Mouse (Mus musculus): ENCODE measurements around the gene Epb41l1. TPM values are rescaled to one million over a fixed set of nuclear protein-coding genes. Genes with fewer than 3 reads are reported as not detected.

The Epb41l1 gene
- polyA plus RNA-seq, 1 experiment from 2014 or later = 3.1 TPM

GRCm38 (mm10) chr2:156494875-156495274 lies 74.2 kb downstream of the Epb41l1 start:
- 93% methylated on average over 12 of the region's 12 CpGs for WGBS
- no peak overlapping the region for H3K9ac ChIP-seq (ENCODE audit: low read length)
- DNase-seq (ENCODE audit: low spot score, missing footprints) (no peak), ATAC-seq (ENCODE audit: low FRiP score) (no peak)
- H3K4me3 ChIP-seq (ENCODE audit: low read depth, low read length) = no peak overlapping the region
- H3K4me2 ChIP-seq = no peak overlapping the region
- H3K36me3 ChIP-seq (ENCODE audit: control insufficient read depth, insufficient read depth, low read length) = no peaks in the 10 kb centered on the region
- H3K4me1 ChIP-seq (ENCODE audit: control insufficient read depth, insufficient read depth, low read length) = peaks cover 17% of the 10 kb centered on the region
- no peaks in the 10 kb centered on the region for H3K27me3 ChIP-seq (ENCODE audit: control insufficient read depth, insufficient read depth, low read length)
- no peak overlapping the region for H3K27ac ChIP-seq (ENCODE audit: low read depth, low read length)
- no peaks in the 10 kb centered on the region for H3K9me3 ChIP-seq (ENCODE audit: control insufficient read depth, low read length)

DNA sequence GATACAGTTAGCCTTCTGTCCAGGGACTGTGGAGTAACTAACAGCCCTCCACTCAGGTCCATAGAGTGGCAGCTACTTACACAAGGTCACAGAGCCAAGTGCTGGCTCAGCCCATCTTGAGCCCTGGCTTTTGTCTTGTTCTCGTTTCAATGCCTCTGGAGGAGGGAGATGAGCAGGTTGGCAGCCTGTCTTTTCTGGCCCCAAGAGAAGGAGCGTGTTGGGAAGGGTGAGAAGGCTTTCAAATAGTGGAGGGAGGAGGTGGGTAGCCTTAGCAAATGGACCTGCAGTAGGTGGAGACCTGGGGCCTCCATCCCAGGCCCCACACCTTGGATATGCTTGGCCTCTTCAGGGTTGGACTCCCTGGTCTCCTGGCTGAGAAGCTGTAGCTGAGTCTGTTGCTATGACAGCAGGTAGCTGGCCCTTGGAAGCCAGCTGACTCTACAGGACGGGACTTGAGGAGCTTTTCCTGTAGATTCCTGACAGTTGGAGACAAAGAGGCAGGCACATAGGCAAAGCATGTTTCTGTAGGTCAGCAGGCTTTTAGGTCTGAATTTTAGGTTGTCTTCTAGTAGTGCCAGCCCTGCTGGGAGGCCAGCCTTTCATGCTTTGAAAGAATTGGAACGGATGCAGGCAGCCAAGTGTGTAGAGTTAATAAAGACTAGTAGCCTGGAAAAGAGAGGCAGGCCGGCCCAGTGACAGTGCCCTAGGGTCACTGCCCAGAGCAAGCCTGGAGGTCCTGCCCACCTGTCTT lies 76.3 kb downstream of the Epb41l1 start:
- Histone ChIP-seq H3K4me1 (ENCODE audit: control insufficient read depth, insufficient read depth, low read length) (peaks cover 17% of the 10 kb centered on the region), H3K4me3 (ENCODE audit: low read depth, low read length) (no peak overlapping the region), H3K27me3 (ENCODE audit: control insufficient read depth, insufficient read depth, low read length) (no peaks in the 10 kb centered on the region), H3K36me3 (ENCODE audit: control insufficient read depth, insufficient read depth, low read length) (no peaks in the 10 kb centered on the region), H3K4me2 (no peak overlapping the region), H3K9me3 (ENCODE audit: control insufficient read depth, low read length) (no peaks in the 10 kb centered on the region), H3K9ac (ENCODE audit: low read length) (no peak overlapping the region), H3K27ac (ENCODE audit: low read depth, low read length) (no peak overlapping the region)
- 33% methylated on average over 5 of the region's 5 CpGs for WGBS
- ATAC-seq (ENCODE audit: low FRiP score) (no peak), DNase-seq (ENCODE audit: low spot score, missing footprints) (no peak)

DNA sequence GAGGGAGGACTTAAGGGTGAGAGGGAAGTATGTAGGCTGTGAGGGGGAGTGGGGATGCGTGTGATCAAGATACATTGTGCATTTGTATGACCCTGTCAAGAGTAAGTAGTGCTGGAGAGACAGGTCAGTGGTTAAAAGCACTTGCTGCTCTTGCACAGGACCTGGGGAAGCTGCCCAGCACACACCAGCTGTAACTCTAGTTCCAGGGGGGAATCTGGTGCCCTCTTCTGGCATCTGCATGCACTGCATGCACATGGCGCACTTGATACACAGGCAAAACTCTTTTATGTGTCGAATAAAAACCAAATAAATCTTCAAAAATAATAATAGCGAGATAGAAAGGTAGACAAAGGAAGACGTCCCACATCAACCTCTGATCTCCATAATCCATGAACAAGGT lies 77.2 kb downstream of the Epb41l1 start:
- H3K4me2 ChIP-seq = no peak overlapping the region

DNA sequence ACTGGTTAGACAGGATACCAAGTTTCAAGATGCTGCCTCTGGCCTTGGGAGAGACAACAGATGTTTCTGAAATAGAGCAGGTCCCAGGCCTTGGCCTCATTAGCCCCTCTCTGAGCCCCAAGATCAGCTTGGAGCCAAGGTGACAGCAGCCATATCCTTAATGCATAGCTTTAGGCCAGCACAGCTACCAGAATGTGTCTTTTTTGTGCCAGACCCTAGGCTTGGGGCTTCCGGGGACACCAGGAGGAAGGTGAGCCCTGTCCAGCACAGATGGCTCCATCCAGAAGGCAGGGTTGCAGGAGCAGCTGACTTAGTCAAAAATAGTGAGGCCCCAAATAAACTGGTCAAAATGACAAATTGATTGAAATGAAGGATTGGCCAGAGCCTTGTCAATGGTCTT lies 80.3 kb downstream of the Epb41l1 start:
- Histone ChIP-seq H3K4me3 (ENCODE audit: low read depth, low read length) (no peak overlapping the region), H3K9me3 (ENCODE audit: control insufficient read depth, low read length) (no peaks in the 10 kb centered on the region), H3K27ac (ENCODE audit: low read depth, low read length) (no peak overlapping the region), H3K36me3 (ENCODE audit: control insufficient read depth, insufficient read depth, low read length) (no peaks in the 10 kb centered on the region), H3K4me2 (no peak overlapping the region), H3K27me3 (ENCODE audit: control insufficient read depth, insufficient read depth, low read length) (no peaks in the 10 kb centered on the region), H3K9ac (ENCODE audit: low read length) (no peak overlapping the region), H3K4me1 (ENCODE audit: control insufficient read depth, insufficient read depth, low read length) (no peaks in the 10 kb centered on the region)
- WGBS = 89% methylated on average over 1 of the region's 1 CpGs
- DNase-seq (ENCODE audit: low spot score, missing footprints) = no peak
- no peak for ATAC-seq (ENCODE audit: low FRiP score)

More for the DNA sequence above, 77.2 kb downstream of the Epb41l1 start:
- Histone ChIP-seq H3K27me3 (ENCODE audit: control insufficient read depth, insufficient read depth, low read length) (no peaks in the 10 kb centered on the region), H3K36me3 (ENCODE audit: control insufficient read depth, insufficient read depth, low read length) (no peaks in the 10 kb centered on the region), H3K4me1 (ENCODE audit: control insufficient read depth, insufficient read depth, low read length) (peaks cover 12% of the 10 kb centered on the region), H3K9me3 (ENCODE audit: control insufficient read depth, low read length) (no peaks in the 10 kb centered on the region), H3K27ac (ENCODE audit: low read depth, low read length) (no peak overlapping the region), H3K9ac (ENCODE audit: low read length) (no peak overlapping the region), H3K4me3 (ENCODE audit: low read depth, low read length) (no peak overlapping the region)
- 42% methylated on average over 5 of the region's 5 CpGs for WGBS
- ATAC-seq (ENCODE audit: low FRiP score) (0 out of 2 replicates have a peak, but pooled peaks have one; percentile 30), DNase-seq (ENCODE audit: low spot score, missing footprints) (peak; percentile 95)

GRCm38 (mm10) chr2:156505533-156505932 lies 84.8 kb downstream of the Epb41l1 start:
- H3K27me3 ChIP-seq (ENCODE audit: control insufficient read depth, insufficient read depth, low read length) = no peaks in the 10 kb centered on the region
- no peak overlapping the region for H3K4me2 ChIP-seq
- no peaks in the 10 kb centered on the region for H3K9me3 ChIP-seq (ENCODE audit: control insufficient read depth, low read length)
- DNase-seq (ENCODE audit: low spot score, missing footprints) (no peak), ATAC-seq (ENCODE audit: low FRiP score) (no peak)
- H3K4me3 ChIP-seq (ENCODE audit: low read depth, low read length) = no peak overlapping the region
- H3K27ac ChIP-seq (ENCODE audit: low read depth, low read length) = no peak overlapping the region
- WGBS = 91% methylated on average over 13 of the region's 13 CpGs
- H3K36me3 ChIP-seq (ENCODE audit: control insufficient read depth, insufficient read depth, low read length) = no peaks in the 10 kb centered on the region
- no peak overlapping the region for H3K9ac ChIP-seq (ENCODE audit: low read length)
- H3K4me1 ChIP-seq (ENCODE audit: control insufficient read depth, insufficient read depth, low read length) = no peaks in the 10 kb centered on the region

GRCm38 (mm10) chr2:156512028-156512427 lies 91.3 kb downstream of the Epb41l1 start:
- Histone ChIP-seq H3K9me3 (ENCODE audit: control insufficient read depth, low read length) (no peaks in the 10 kb centered on the region), H3K4me2 (no peak overlapping the region), H3K4me1 (ENCODE audit: control insufficient read depth, insufficient read depth, low read length) (no peaks in the 10 kb centered on the region), H3K4me3 (ENCODE audit: low read depth, low read length) (no peak overlapping the region), H3K27ac (ENCODE audit: low read depth, low read length) (no peak overlapping the region), H3K27me3 (ENCODE audit: control insufficient read depth, insufficient read depth, low read length) (no peaks in the 10 kb centered on the region), H3K36me3 (ENCODE audit: control insufficient read depth, insufficient read depth, low read length) (no peaks in the 10 kb centered on the region), H3K9ac (ENCODE audit: low read length) (no peak overlapping the region)
- 87% methylated on average over 7 of the region's 7 CpGs for WGBS
- no peak for ATAC-seq (ENCODE audit: low FRiP score)
- DNase-seq (ENCODE audit: low spot score, missing footprints) = no peak

DNA sequence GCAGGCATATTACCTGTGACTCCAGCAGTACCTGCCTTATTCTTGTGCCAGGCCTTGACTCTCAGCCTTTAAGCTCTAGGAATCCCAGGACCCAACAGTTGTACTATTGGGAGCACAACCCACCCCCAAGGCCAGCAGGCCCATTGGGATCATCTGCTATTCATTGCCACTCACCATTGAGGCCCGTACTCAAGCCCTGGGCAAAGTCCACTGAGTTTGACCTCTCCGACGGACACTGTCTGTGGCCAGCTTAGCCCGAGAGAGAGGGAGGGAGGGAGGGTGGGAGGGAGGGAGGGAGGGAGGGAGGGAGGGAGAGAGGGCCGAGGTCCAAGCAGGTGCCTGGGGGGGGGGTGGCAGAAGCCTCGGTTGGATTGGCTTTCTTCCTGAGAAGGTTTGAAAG lies 91.9 kb downstream of the Epb41l1 start:
- Histone ChIP-seq H3K9ac (ENCODE audit: low read length) (no peak overlapping the region), H3K36me3 (ENCODE audit: control insufficient read depth, insufficient read depth, low read length) (no peaks in the 10 kb centered on the region), H3K4me3 (ENCODE audit: low read depth, low read length) (no peak overlapping the region), H3K27me3 (ENCODE audit: control insufficient read depth, insufficient read depth, low read length) (no peaks in the 10 kb centered on the region), H3K4me1 (ENCODE audit: control insufficient read depth, insufficient read depth, low read length) (no peaks in the 10 kb centered on the region), H3K27ac (ENCODE audit: low read depth, low read length) (no peak overlapping the region), H3K9me3 (ENCODE audit: control insufficient read depth, low read length) (no peaks in the 10 kb centered on the region), H3K4me2 (no peak overlapping the region)
- DNase-seq (ENCODE audit: low spot score, missing footprints) = no peak
- WGBS = 76% methylated on average over 5 of the region's 6 CpGs
- no peak for ATAC-seq (ENCODE audit: low FRiP score)

DNA sequence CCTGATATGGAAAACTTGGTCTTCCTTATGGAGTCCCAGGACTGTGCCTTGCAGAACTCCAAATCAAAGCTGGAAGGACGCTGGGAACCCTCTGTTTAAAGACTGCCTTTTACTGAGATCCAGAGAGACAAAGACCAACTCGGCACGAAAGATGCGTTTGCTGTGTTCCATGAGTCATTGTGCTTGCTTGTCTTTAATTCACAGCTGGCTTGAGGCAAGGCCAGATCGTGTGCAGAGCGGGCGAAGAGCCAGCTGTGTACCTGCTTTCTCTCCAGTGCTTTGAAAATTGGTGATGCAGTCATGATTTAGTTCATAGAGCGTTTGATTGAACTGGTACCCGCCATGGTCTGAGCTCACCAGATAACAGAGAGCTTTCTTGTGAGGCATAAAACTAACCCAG lies 94.4 kb downstream of the Epb41l1 start:
- no peaks in the 10 kb centered on the region for H3K9me3 ChIP-seq (ENCODE audit: control insufficient read depth, low read length)
- H3K4me2 ChIP-seq = no peak overlapping the region
- H3K4me3 ChIP-seq (ENCODE audit: low read depth, low read length) = no peak overlapping the region
- 91% methylated on average over 9 of the region's 9 CpGs for WGBS
- 0 out of 2 replicates have a peak, but pooled peaks cover 3% of the 10 kb centered on the region for H3K36me3 ChIP-seq (ENCODE audit: control insufficient read depth, insufficient read depth, low read length)
- no peak overlapping the region for H3K27ac ChIP-seq (ENCODE audit: low read depth, low read length)
- DNase-seq (ENCODE audit: low spot score, missing footprints) (no peak), ATAC-seq (ENCODE audit: low FRiP score) (no peak)
- no peaks in the 10 kb centered on the region for H3K27me3 ChIP-seq (ENCODE audit: control insufficient read depth, insufficient read depth, low read length)
- H3K9ac ChIP-seq (ENCODE audit: low read length) = no peak overlapping the region
- H3K4me1 ChIP-seq (ENCODE audit: control insufficient read depth, insufficient read depth, low read length) = no peaks in the 10 kb centered on the region

DNA sequence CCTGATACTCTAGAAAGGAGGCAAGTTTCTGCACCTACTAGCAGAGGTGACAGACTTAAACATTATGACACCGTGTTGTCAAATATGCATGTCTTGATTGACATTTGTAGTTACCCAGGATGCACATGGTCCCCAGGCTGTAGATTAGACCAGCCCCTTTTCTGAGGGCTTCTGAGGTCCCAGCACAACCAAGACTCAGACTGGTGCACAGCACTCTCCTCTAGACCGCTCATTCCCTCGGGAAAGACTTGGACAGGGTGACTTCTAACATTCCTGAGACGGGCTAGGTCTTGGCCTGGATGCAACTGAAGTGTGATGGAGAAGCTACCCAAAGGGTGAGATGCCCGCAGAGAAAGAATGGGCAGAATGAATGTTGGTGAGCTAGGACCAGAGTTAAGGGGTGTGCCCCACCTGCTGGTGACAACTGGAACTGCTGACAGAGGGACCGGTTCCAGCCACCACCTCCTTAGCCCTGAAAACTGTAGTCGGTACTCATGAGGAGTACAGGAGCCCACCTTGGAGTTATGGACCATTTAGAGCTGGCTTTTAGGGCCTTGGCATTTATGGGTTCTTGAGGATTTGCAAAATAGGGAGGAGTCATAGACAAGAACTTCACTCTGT lies 95.0 kb downstream of the Epb41l1 start:
- DNase-seq (ENCODE audit: low spot score, missing footprints) = peak; percentile 98
- Histone ChIP-seq H3K4me1 (ENCODE audit: control insufficient read depth, insufficient read depth, low read length) (no peaks in the 10 kb centered on the region), H3K36me3 (ENCODE audit: control insufficient read depth, insufficient read depth, low read length) (0 out of 2 replicates have a peak, but pooled peaks cover 3% of the 10 kb centered on the region), H3K4me2 (no peak overlapping the region), H3K9ac (ENCODE audit: low read length) (no peak overlapping the region), H3K27me3 (ENCODE audit: control insufficient read depth, insufficient read depth, low read length) (no peaks in the 10 kb centered on the region), H3K27ac (ENCODE audit: low read depth, low read length) (no peak overlapping the region), H3K9me3 (ENCODE audit: control insufficient read depth, low read length) (no peaks in the 10 kb centered on the region), H3K4me3 (ENCODE audit: low read depth, low read length) (no peak overlapping the region)
- 28% methylated on average over 7 of the region's 7 CpGs for WGBS
- 0 out of 2 replicates have a peak, but pooled peaks have one; percentile 44 for ATAC-seq (ENCODE audit: low FRiP score)

Measured in midbrain, embryonic 11.5 days (tissue).